Mouse (Mus musculus) urinary bladder, postnatal 4 days (tissue): Measurements from ENCODE around the gene Csl.

Experiments
- DNase-seq, 2 experiments: peaks; one replicate each; pipeline ENCODE4 v3.0.0; 2021 to 2022; ENCODE audit warnings: low spot score in 2 of 2

Gene Csl

GRCm38 (mm10) chr10:99759558-99759957 lies at the start of gene Csl:
Gene Csl (minus strand): TSS chr10:99759658.
- no peak for DNase-seq

DNA sequence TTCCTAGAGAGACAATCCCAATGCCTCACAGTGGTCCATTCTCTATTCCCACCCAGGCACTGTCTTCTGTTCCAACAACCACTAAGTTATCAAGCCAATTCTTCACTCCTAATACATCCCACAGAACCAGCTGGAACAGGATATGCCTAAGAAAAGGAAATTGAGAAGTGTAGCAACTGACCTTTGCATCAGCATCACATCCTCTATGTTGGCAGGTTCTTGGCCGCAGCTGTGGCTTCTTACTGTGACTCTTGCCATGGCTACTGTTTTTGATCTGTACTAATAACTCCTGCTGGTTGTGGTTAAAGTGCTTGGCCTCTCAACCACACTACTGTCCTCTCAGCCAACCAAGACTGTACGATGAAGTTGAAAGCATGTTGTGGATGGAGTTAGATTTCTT lies 30.0 kb upstream of the Csl start:
- DNase-seq = no peak

DNA sequence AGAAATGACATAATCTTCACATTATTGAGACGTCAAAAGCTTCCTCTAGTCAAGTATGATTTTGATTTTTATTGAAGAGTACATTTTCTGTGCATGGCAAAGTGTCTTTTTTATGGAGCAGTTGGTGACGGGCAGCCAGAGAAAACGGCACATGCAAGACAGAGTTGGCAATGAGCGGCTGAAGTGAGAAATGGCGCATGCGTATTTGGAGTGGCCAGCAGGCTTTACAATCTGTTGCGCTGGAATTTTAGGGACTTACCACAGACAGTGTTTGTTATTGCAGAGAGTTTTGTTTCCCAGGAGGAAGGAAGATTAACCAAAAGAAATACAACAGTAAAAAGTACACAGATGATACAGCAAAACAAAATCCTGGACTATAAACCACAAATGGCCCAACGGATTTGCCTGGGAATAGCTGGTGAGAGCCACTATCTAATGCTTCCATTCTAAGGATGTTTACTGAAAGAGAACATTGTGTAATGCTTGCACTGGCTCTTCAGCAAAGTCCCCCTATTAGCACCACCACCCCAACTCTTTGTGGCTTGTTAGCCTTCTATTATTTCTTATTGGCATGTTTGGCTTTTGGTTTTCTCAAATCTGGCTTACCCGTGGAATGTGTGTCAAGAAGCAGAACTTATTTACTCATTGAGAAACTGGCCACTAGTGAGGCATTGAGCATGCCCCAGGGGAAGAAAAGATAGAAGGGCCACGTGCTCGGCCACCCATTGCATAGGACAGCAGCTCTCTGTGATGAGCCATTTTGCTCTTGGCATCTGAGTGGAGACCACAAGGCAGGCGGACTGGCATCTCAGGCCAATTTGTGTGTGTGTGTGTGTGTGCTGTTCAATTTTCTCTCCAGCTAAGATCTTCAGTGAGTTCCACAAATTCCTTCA lies 15.0 kb upstream of the Csl start:
- no peak for DNase-seq

GRCm38 (mm10) chr10:99750146-99750545 lies 9.3 kb downstream of the Csl start:
- DNase-seq = no peak

DNA sequence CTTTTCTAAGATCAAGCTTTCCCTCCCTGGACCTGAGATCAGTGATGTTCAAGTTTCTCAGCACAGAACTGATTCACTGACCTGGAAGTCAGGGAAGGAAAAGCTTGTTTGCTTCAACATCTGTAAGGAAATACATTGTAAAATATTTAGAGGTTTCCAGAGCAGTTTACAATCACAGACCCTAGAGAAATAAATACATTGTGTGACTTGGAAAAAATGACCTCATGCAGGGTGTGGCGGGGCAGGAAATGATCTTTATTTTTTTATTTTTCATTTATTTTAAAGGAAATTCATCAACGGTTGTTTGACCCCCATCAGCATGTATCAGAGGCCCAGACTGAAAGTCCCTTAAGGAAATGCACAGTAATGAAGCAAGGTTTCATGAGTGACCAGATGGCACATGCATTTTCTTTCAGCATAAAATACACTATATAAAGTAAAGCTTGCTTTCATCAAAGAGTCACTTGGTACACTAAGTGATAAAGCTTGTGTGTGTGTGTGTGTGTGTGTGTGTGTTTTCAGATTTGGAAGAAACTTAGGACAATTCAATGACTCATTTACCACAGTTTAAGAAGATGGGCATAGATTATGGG lies 10.7 kb downstream of the Csl start:
- DNase-seq = no peak

DNA sequence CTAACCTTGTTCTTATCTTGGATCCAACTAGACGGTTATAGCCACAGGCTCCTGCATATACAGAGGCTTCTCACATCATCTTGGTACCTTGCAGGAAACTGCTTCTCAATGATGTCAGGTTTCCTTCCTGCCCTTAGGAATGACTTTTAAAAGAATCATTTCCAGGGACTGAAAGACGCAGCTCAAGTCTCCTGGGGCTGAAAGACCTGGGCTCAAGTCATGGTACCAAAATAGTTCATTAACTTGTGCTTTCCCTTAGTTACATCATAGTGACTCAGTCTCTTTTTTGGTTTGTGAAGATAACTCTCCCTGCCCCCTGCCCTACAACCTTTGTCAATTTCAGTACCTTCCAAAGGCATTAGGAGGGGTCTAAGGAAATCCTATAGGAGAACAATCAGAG lies 11.4 kb downstream of the Csl start:
- no peak for DNase-seq

DNA sequence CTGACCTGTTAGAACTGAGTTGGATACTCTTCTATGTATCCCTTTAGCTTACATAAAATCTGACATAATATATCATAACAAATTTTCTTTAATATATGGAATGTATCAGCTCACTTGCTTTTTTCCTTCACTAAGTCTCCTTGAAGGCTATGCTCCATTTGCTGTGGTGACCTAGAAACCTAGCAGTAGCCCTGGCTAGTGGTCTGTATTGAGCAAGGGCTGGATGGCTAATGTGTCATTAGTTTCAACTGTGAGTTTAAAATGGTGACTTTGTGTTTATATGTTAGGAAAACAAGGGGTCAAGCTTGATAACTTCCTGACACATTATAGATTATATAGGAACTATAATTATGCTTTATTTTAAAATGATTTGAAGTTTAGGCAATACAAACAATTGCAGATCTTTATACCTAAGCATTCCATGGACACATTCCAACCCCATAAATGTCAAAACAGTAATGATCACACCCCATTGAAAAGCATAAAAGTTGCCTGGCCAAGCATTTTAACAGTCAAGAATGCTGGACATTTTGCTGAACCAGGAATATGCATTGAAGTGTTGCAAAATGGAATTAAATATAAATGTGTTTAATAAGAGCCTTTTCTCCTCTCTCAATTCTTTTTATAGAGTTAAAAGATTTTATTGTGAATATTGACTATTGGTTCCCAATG lies 17.7 kb downstream of the Csl start:
- no peak for DNase-seq

- DNase-seq = no peak
These were observed 46.3 kb downstream of the Csl start for GRCm38 (mm10) chr10:99713129-99713528.

DNA sequence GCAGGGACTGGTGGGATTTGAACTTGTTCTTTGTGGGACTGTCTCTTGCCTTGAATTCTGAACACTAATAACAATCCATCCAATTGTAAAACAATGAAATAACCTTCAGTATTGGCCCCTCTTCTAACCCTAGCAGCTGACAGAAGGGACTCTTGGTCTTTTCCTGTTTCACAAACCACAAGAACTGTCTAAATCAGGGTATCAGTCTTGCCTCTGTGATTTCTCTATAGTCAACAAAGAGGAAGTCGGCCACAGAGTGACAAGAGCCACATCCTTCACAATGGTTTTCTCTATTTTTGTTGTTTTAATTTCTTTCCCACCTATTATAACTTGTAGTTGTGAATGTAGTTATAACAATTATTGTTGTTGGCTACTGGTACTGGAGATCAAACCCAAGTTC lies 47.9 kb downstream of the Csl start:
- DNase-seq = no peak
